Mouse (Mus musculus): ENCODE measurements around the gene Kcne1l. TPM values are rescaled to one million over a fixed set of nuclear protein-coding genes. Genes with fewer than 3 reads are reported as not detected.

Gene Kcne1l
- polyA plus RNA-seq (2015; fragmentation: Illumina TruSeq; extraction: RNeasy Lipid Tissue Mini Kit (QIAGEN cat#74804); ENCODE audit: insufficient read depth, low replicate concordance) = 0.15 TPM

DNA sequence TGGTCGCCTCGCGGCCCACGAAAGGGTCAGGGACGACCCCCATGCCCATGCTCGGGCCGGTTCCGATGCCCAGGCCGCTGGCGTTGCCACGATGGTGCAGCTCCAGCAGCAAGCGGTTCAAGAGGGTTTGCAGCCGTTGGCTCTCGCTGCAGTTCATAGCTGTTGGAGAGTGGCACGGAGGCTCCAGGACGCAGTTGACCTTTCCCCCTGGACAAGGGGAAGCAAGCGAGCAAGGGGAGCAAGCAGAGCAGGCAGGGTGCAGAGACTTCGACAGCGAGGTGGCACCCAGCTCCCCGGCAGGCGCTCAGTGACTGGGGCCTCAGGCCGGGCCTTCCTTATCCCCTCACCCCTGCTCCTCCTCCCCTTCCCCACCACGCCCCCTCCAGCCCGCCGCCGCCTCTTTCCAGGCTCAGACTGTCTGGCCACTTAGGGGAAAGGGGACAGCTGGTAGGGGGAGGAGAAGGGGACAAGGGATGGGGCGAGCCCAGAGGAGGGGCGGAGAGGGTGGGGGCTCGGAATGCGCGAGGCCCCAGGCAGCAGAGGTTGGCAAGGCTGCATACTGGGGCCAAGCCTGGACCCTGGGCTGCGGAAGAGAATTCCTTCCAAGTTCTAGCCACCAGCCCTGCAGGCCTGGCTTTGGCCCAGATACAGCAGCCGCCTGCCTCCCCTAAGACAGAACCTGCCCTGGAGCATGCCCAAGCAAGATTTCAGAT is at the start of gene Kcne1l:
TSS of gene Kcne1l (minus strand) at position 426 of the 713 bp plus-strand sequence.

Other genes with a start within 250 kb of the Kcne1l start
- not detected for gene Gucy2f, start 109.4 kb downstream of the Kcne1l start, polyA plus RNA-seq (2015; fragmentation: Illumina TruSeq; extraction: RNeasy Lipid Tissue Mini Kit (QIAGEN cat#74804); ENCODE audit: insufficient read depth, low replicate concordance)
- gene Nxt2, start 79.5 kb downstream of the Kcne1l start, polyA plus RNA-seq (2015; fragmentation: Illumina TruSeq; extraction: RNeasy Lipid Tissue Mini Kit (QIAGEN cat#74804); ENCODE audit: insufficient read depth, low replicate concordance) = 15.0 TPM
- 37.4 TPM for gene Acsl4, start 84.2 kb upstream of the Kcne1l start, polyA plus RNA-seq (2015; fragmentation: Illumina TruSeq; extraction: RNeasy Lipid Tissue Mini Kit (QIAGEN cat#74804); ENCODE audit: insufficient read depth, low replicate concordance)